Comparison of ENCODE assay signal across 12 mouse cellular contexts in genomic region chr5:107749229-107749916, GRCm38 (mm10). TPM values are rescaled to one million over a fixed set of nuclear protein-coding genes. Genes with fewer than 3 reads are reported as not detected.
DNase-seq lines count a peak whose midpoint lies in the region; ATAC-seq and TF ChIP-seq lines count a peak whose summit lies in the region.
"Had no signal": no experiment of that assay in that cellular context is flagged by ENCODE, and none has a peak within 500 bp of the region (broad histone marks: within the 10 kb centered on the region; RNA-seq: fewer than 3 reads in every experiment).

No protein-coding gene starts in this region.

- 27% methylated on average over 9 of the region's 9 CpGs for WGBS in liver, postnatal 0 days (ENCODE audit: insufficient replicate concordance)
- WGBS in neural tube, embryonic 15.5 days, result 66% methylated on average over 9 of the region's 9 CpGs

- H3K9ac ChIP-seq in liver, postnatal 0 days (replicated peaks), result no peak overlapping the region
- no peak overlapping the region for H3K9ac ChIP-seq in neural tube, embryonic 15.5 days (replicated peaks)
- H3K9ac ChIP-seq: hindbrain, embryonic 13.5 days; limb, embryonic 13.5 days had no signal

- H3K4me2 ChIP-seq in liver, postnatal 0 days (ENCODE audit: low read depth, low read length), result peak overlapping the region; percentile 27
- no peak overlapping the region for H3K4me2 ChIP-seq in neural tube, embryonic 15.5 days
- H3K4me2 ChIP-seq: hindbrain, embryonic 13.5 days; limb, embryonic 13.5 days had no signal

- no peaks in the 10 kb centered on the region for H3K27me3 ChIP-seq in liver, postnatal 0 days (ENCODE audit: insufficient read depth, low read length)
- H3K27me3 ChIP-seq in neural tube, embryonic 15.5 days (replicated peaks), result no peaks in the 10 kb centered on the region
- H3K27me3 ChIP-seq: hindbrain, embryonic 13.5 days; limb, embryonic 13.5 days had no signal

- H3K4me3 ChIP-seq in liver, postnatal 0 days (ENCODE audit: low read depth, low read length), result no peak overlapping the region
- H3K4me3 ChIP-seq in neural tube, embryonic 15.5 days (replicated peaks), result no peak overlapping the region
- H3K4me3 ChIP-seq: hindbrain, embryonic 13.5 days; limb, embryonic 13.5 days had no signal

- DNase-seq in adrenal gland, adult (ENCODE audit: inconsistent age in 2 of 2, low spot score in 1 of 2), result peak; percentile 12 to 82
- DNase-seq in adrenal gland, adult 18-20 months (ENCODE audit: low spot score in 2 of 2), result no peak
- peak; percentile 47 for DNase-seq in thymus, postnatal 25 days
- DNase-seq in thymus, adult 18-20 months, result no peak
- no peak for DNase-seq in liver, postnatal 0 days
- peak; percentile 65 for DNase-seq in yolk sac, embryonic 10.5 days (ENCODE audit: low spot score)
- DNase-seq in layer of hippocampus, adult 18-20 months (ENCODE audit: low spot score in 2 of 2), result no peak

- peak; percentile 54 for ATAC-seq in liver, postnatal 0 days
- no peak for ATAC-seq in neural tube, embryonic 15.5 days (ENCODE audit: low FRiP score)

- TF ChIP-seq EP300 in liver, postnatal 0 days (IDR thresholded peaks at IDR 0.05; ENCODE audit: low read depth), result peak; percentile 34; the same call in 1 of the 2 replicates

- peaks cover 19% of the 10 kb centered on the region for H3K4me1 ChIP-seq in liver, postnatal 0 days (ENCODE audit: insufficient read depth)
- H3K4me1 ChIP-seq in neural tube, embryonic 15.5 days, result no peaks in the 10 kb centered on the region; the same call in 1 of the 2 replicates
- H3K4me1 ChIP-seq: hindbrain, embryonic 13.5 days; limb, embryonic 13.5 days had no signal

- no peaks in the 10 kb centered on the region for H3K9me3 ChIP-seq in liver, postnatal 0 days (ENCODE audit: low read length)
- no peaks in the 10 kb centered on the region for H3K9me3 ChIP-seq in neural tube, embryonic 15.5 days (replicated peaks)
- H3K9me3 ChIP-seq: hindbrain, embryonic 13.5 days; limb, embryonic 13.5 days had no signal

- peak overlapping the region; percentile 78 for H3K27ac ChIP-seq in liver, postnatal 0 days (ENCODE audit: low read depth)
- no peak overlapping the region for H3K27ac ChIP-seq in neural tube, embryonic 15.5 days (replicated peaks)
- H3K27ac ChIP-seq: hindbrain, embryonic 13.5 days; limb, embryonic 13.5 days had no signal

- TF ChIP-seq CTCF in liver, postnatal 0 days (IDR thresholded peaks at IDR 0.05; ENCODE audit: low read depth), result no peak

- peaks cover 16% of the 10 kb centered on the region for H3K36me3 ChIP-seq in liver, postnatal 0 days (replicated peaks; ENCODE audit: insufficient read depth, low read length)
- no peaks in the 10 kb centered on the region for H3K36me3 ChIP-seq in neural tube, embryonic 15.5 days
- H3K36me3 ChIP-seq: hindbrain, embryonic 13.5 days had no signal

RNA-seq across cellular contexts. Expression of gene Gfi1, which starts 23.5 kb away (rescaled TPM):
- under 1 TPM in 1 of 2 experiments, not detected in 1; 0.32 TPM for total RNA-seq in adrenal gland, adult 18-20 months (2021)
- polyA plus RNA-seq in liver, postnatal 0 days (2015; fragmentation: Nextera tagmentation; extraction: Ambion mirVana), result 1.3 and 1.4 TPM in 2 replicates
- polyA plus RNA-seq in neural tube, embryonic 15.5 days (2015; fragmentation: Nextera tagmentation; extraction: Ambion mirVana), result 2.1 TPM in 1 of 2 replicates, not detected in the other
- not detected for total RNA-seq in layer of hippocampus, adult 18-20 months (2021)
- polyA plus RNA-seq: cortical plate, adult 2 months; hindbrain, embryonic 13.5 days; neural tube, embryonic 11.5 days had no signal

Comparison
In these comparisons a context has a peak if more than half of its experiments do, and no peak if none do; other contexts are left out.
1. DNase-seq: peak in adrenal gland, adult (2 of 2), thymus, postnatal 25 days (single experiment) and yolk sac, embryonic 10.5 days (single experiment); none in adrenal gland, adult 18-20 months (0 of 2), thymus, adult 18-20 months (0 of 2), liver, postnatal 0 days (single experiment) and layer of hippocampus, adult 18-20 months (0 of 2).